Mouse (Mus musculus) adrenal gland, postnatal 25 days (tissue): Measurements from ENCODE around the gene Luc7l3. TPM values are rescaled to one million over a fixed set of nuclear protein-coding genes. Genes with fewer than 3 reads are reported as not detected.
"Not testable (repeated sequence)": the region's sequence is repeated elsewhere in the genome, so short reads cannot be mapped to it uniquely, and the experiment has no call there.

Experiments used
- DNase-seq: peaks from one replicate; pipeline ENCODE4 v3.0.0; 2021; ENCODE audit warnings: mixed read lengths
- total RNA-seq: library from RNA; stranded (reverse); gene quantifications from 2 replicates; pipeline ENCODE4 v1.2.3, GENCODE M21; 2021

The Luc7l3 gene
- total RNA-seq, 1 experiment from 2014 or later: 97.2 TPM

GRCm38 (mm10) chr11:94294996-94295845 lies 26.6 kb downstream of the Luc7l3 start:
- no peak for DNase-seq

GRCm38 (mm10) chr11:94290062-94290740 lies 31.6 kb downstream of the Luc7l3 start:
- DNase-seq: no peak

- DNase-seq: no peak
Observed at GRCm38 (mm10) chr11:94287105-94287504, 34.7 kb downstream of the Luc7l3 start.

- DNase-seq: no peak
Observed at GRCm38 (mm10) chr11:94285886-94286574, 35.8 kb downstream of the Luc7l3 start.

GRCm38 (mm10) chr11:94283536-94284099 lies 38.2 kb downstream of the Luc7l3 start:
- no peak for DNase-seq

- no peak for DNase-seq
Observed at GRCm38 (mm10) chr11:94282291-94282690, 39.5 kb downstream of the Luc7l3 start.

GRCm38 (mm10) chr11:94281199-94282181 lies 40.3 kb downstream of the Luc7l3 start, which contains the start of gene Gm21885:
Gene Gm21885, plus strand, starts transcription at chr11:94281873.
- peak; percentile 38 for DNase-seq

GRCm38 (mm10) chr11:94276869-94277337 lies 44.9 kb downstream of the Luc7l3 start:
- DNase-seq: peak; percentile 84

GRCm38 (mm10) chr11:94275686-94276085 lies 46.1 kb downstream of the Luc7l3 start:
- no peak for DNase-seq

- DNase-seq: no peak
Observed at GRCm38 (mm10) chr11:94275226-94275625, 46.6 kb downstream of the Luc7l3 start.

GRCm38 (mm10) chr11:94274206-94274867 lies 47.5 kb downstream of the Luc7l3 start:
- DNase-seq: no peak

GRCm38 (mm10) chr11:94272960-94273927 lies 48.5 kb downstream of the Luc7l3 start:
- no peak for DNase-seq

- DNase-seq: no peak
Observed at GRCm38 (mm10) chr11:94271015-94271414, 50.8 kb downstream of the Luc7l3 start.

GRCm38 (mm10) chr11:94269906-94270305 lies 51.9 kb downstream of the Luc7l3 start:
- DNase-seq: no peak

- DNase-seq: no peak
Observed at GRCm38 (mm10) chr11:94268761-94269160, 53.0 kb downstream of the Luc7l3 start.

- not testable (repeated sequence) for DNase-seq
Observed at GRCm38 (mm10) chr11:94266155-94266554, 55.6 kb downstream of the Luc7l3 start.

GRCm38 (mm10) chr11:94265134-94265785 lies 56.5 kb downstream of the Luc7l3 start:
- DNase-seq: peak; percentile 65

GRCm38 (mm10) chr11:94261585-94262370 lies 60.0 kb downstream of the Luc7l3 start:
- no peak for DNase-seq
